Mouse (Mus musculus): ENCODE measurements around the gene Hirip3.

DNA sequence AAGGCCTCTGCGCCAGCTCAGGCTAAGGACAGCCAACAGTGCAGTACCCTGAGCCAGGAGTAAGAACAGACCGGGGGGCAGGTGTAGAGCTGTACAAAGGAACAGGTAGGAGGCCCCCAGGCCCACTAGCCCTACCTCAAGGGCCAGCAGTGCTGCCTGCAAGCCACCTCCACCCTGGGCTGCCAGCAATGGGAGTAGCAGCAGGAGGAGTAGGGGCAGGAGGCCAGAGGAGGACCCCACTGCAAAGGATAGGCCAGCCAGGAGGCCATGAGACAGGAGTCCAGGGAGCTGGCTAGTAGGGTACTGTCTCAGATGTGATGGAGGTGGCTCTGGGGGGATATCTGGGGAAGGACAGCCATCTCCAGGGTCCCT, 8.7 kb downstream of the Hirip3 start:
- TF ChIP-seq TAL1 (IDR thresholded peaks at IDR 0.05; ENCODE audit: low read length) (no peak), GATA1 (IDR thresholded peaks at IDR 0.05; ENCODE audit: low read length) (no peak)

Data from erythroblast, embryonic 14.5 days (primary cell).